Mouse (Mus musculus): ENCODE measurements around the gene Anks1b. TPM values are rescaled to one million over a fixed set of nuclear protein-coding genes. Genes with fewer than 3 reads are reported as not detected.

The Anks1b gene
- polyA plus RNA-seq, 1 experiment from 2014 or later: 0.71 TPM

GRCm38 (mm10) chr10:90960374-90960773 is 1087.1 kb downstream of the Anks1b start:
- H3K9ac ChIP-seq (ENCODE audit: low read depth, low read length): no peak overlapping the region
- H3K36me3 ChIP-seq (ENCODE audit: control insufficient read depth, insufficient read depth, low read length): no peaks in the 10 kb centered on the region
- no peak overlapping the region for H3K27ac ChIP-seq (ENCODE audit: low read length)
- 78% methylated on average over 7 of the region's 7 CpGs for WGBS
- H3K27me3 ChIP-seq (replicated peaks; ENCODE audit: control insufficient read depth, insufficient read depth, low read length): no peaks in the 10 kb centered on the region
- no peaks in the 10 kb centered on the region for H3K4me1 ChIP-seq (ENCODE audit: control insufficient read depth, insufficient read depth, low read length)
- no peaks in the 10 kb centered on the region for H3K9me3 ChIP-seq (ENCODE audit: control insufficient read depth, low read length)
- H3K4me3 ChIP-seq (ENCODE audit: low read length): no peak overlapping the region
- H3K4me2 ChIP-seq (ENCODE audit: low read depth, low read length): no peak overlapping the region
- ATAC-seq: no peak

- Histone ChIP-seq H3K4me1 (ENCODE audit: control insufficient read depth, insufficient read depth, low read length) (peaks cover 3% of the 10 kb centered on the region; the same call in 1 of the 2 replicates), H3K27ac (ENCODE audit: low read length) (no peak overlapping the region), H3K9me3 (ENCODE audit: control insufficient read depth, low read length) (no peaks in the 10 kb centered on the region), H3K4me3 (ENCODE audit: low read length) (no peak overlapping the region), H3K9ac (ENCODE audit: low read depth, low read length) (no peak overlapping the region), H3K36me3 (ENCODE audit: control insufficient read depth, insufficient read depth, low read length) (no peaks in the 10 kb centered on the region), H3K4me2 (ENCODE audit: low read depth, low read length) (no peak overlapping the region), H3K27me3 (replicated peaks; ENCODE audit: control insufficient read depth, insufficient read depth, low read length) (peaks cover 8% of the 10 kb centered on the region)
- WGBS: 23% methylated on average over 9 of the region's 9 CpGs
- 0 out of 2 replicates have a peak, but pooled peaks have one; percentile 39 for ATAC-seq
Measured at GRCm38 (mm10) chr10:90964511-90964910, 1091.2 kb downstream of the Anks1b start.

- no peak overlapping the region for H3K4me2 ChIP-seq (ENCODE audit: low read depth, low read length)
- H3K36me3 ChIP-seq (ENCODE audit: control insufficient read depth, insufficient read depth, low read length): no peaks in the 10 kb centered on the region
- H3K9ac ChIP-seq (ENCODE audit: low read depth, low read length): no peak overlapping the region
- H3K4me1 ChIP-seq (ENCODE audit: control insufficient read depth, insufficient read depth, low read length): peaks cover 8% of the 10 kb centered on the region
- no peak for ATAC-seq
- H3K27me3 ChIP-seq (replicated peaks; ENCODE audit: control insufficient read depth, insufficient read depth, low read length): peaks cover 9% of the 10 kb centered on the region
- 51% methylated on average over 14 of the region's 14 CpGs for WGBS
- no peak overlapping the region for H3K27ac ChIP-seq (ENCODE audit: low read length)
- H3K9me3 ChIP-seq (ENCODE audit: control insufficient read depth, low read length): no peaks in the 10 kb centered on the region
- H3K4me3 ChIP-seq (ENCODE audit: low read length): no peak overlapping the region
Measured at GRCm38 (mm10) chr10:90965671-90966315, 1092.5 kb downstream of the Anks1b start.

- H3K36me3 ChIP-seq (ENCODE audit: control insufficient read depth, insufficient read depth, low read length): no peaks in the 10 kb centered on the region
- ATAC-seq: no peak
- H3K4me2 ChIP-seq (ENCODE audit: low read depth, low read length): no peak overlapping the region
- H3K4me1 ChIP-seq (ENCODE audit: control insufficient read depth, insufficient read depth, low read length): peaks cover 8% of the 10 kb centered on the region
- no peak overlapping the region for H3K27ac ChIP-seq (ENCODE audit: low read length)
- no peaks in the 10 kb centered on the region for H3K9me3 ChIP-seq (ENCODE audit: control insufficient read depth, low read length)
- no peak overlapping the region for H3K9ac ChIP-seq (ENCODE audit: low read depth, low read length)
- WGBS: 21% methylated on average over 9 of the region's 9 CpGs
- H3K4me3 ChIP-seq (ENCODE audit: low read length): no peak overlapping the region
- H3K27me3 ChIP-seq (replicated peaks; ENCODE audit: control insufficient read depth, insufficient read depth, low read length): peaks cover 13% of the 10 kb centered on the region
Measured at GRCm38 (mm10) chr10:90966821-90967220, 1093.5 kb downstream of the Anks1b start.

- H3K4me3 ChIP-seq (ENCODE audit: low read length): no peak overlapping the region
- WGBS: 90% methylated on average over 10 of the region's 10 CpGs
- no peak overlapping the region for H3K27ac ChIP-seq (ENCODE audit: low read length)
- H3K36me3 ChIP-seq (ENCODE audit: control insufficient read depth, insufficient read depth, low read length): no peaks in the 10 kb centered on the region
- no peak overlapping the region for H3K9ac ChIP-seq (ENCODE audit: low read depth, low read length)
- H3K27me3 ChIP-seq (replicated peaks; ENCODE audit: control insufficient read depth, insufficient read depth, low read length): peaks cover 13% of the 10 kb centered on the region
- ATAC-seq: no peak
- H3K9me3 ChIP-seq (ENCODE audit: control insufficient read depth, low read length): no peaks in the 10 kb centered on the region
- peaks cover 8% of the 10 kb centered on the region for H3K4me1 ChIP-seq (ENCODE audit: control insufficient read depth, insufficient read depth, low read length)
- H3K4me2 ChIP-seq (ENCODE audit: low read depth, low read length): no peak overlapping the region
Measured at GRCm38 (mm10) chr10:90968247-90968646, 1094.9 kb downstream of the Anks1b start.

GRCm38 (mm10) chr10:90969355-90970174 is 1096.3 kb downstream of the Anks1b start:
- Histone ChIP-seq H3K27me3 (replicated peaks; ENCODE audit: control insufficient read depth, insufficient read depth, low read length) (peaks cover 13% of the 10 kb centered on the region), H3K4me1 (ENCODE audit: control insufficient read depth, insufficient read depth, low read length) (peaks cover 8% of the 10 kb centered on the region)
- WGBS: 2% methylated on average over 72 of the region's 72 CpGs

GRCm38 (mm10) chr10:90970560-90970959 is 1097.3 kb downstream of the Anks1b start:
- no peak overlapping the region for H3K4me3 ChIP-seq (ENCODE audit: low read length)
- peaks cover 13% of the 10 kb centered on the region for H3K27me3 ChIP-seq (replicated peaks; ENCODE audit: control insufficient read depth, insufficient read depth, low read length)
- no peaks in the 10 kb centered on the region for H3K9me3 ChIP-seq (ENCODE audit: control insufficient read depth, low read length)
- H3K4me1 ChIP-seq (ENCODE audit: control insufficient read depth, insufficient read depth, low read length): peaks cover 8% of the 10 kb centered on the region
- 38% methylated on average over 4 of the region's 4 CpGs for WGBS
- H3K27ac ChIP-seq (ENCODE audit: low read length): no peak overlapping the region
- ATAC-seq: no peak
- H3K4me2 ChIP-seq (ENCODE audit: low read depth, low read length): no peak overlapping the region
- H3K36me3 ChIP-seq (ENCODE audit: control insufficient read depth, insufficient read depth, low read length): no peaks in the 10 kb centered on the region
- no peak overlapping the region for H3K9ac ChIP-seq (ENCODE audit: low read depth, low read length)

More at GRCm38 (mm10) chr10:90969355-90970174, 1096.3 kb downstream of the Anks1b start:
- H3K4me3 ChIP-seq (ENCODE audit: low read length): peak overlapping the region; percentile 52
- H3K4me2 ChIP-seq (ENCODE audit: low read depth, low read length): peak overlapping the region; percentile 92
- peak overlapping the region; percentile 58 for H3K9ac ChIP-seq (ENCODE audit: low read depth, low read length)
- no peaks in the 10 kb centered on the region for H3K9me3 ChIP-seq (ENCODE audit: control insufficient read depth, low read length)
- peak; percentile 60 for ATAC-seq
- no peaks in the 10 kb centered on the region for H3K36me3 ChIP-seq (ENCODE audit: control insufficient read depth, insufficient read depth, low read length)
- H3K27ac ChIP-seq (ENCODE audit: low read length): no peak overlapping the region

- Histone ChIP-seq H3K4me2 (ENCODE audit: low read depth, low read length) (no peak overlapping the region), H3K4me1 (ENCODE audit: control insufficient read depth, insufficient read depth, low read length) (peaks cover 8% of the 10 kb centered on the region), H3K36me3 (ENCODE audit: control insufficient read depth, insufficient read depth, low read length) (no peaks in the 10 kb centered on the region), H3K27ac (ENCODE audit: low read length) (no peak overlapping the region), H3K9me3 (ENCODE audit: control insufficient read depth, low read length) (no peaks in the 10 kb centered on the region), H3K9ac (ENCODE audit: low read depth, low read length) (no peak overlapping the region), H3K4me3 (ENCODE audit: low read length) (no peak overlapping the region), H3K27me3 (replicated peaks; ENCODE audit: control insufficient read depth, insufficient read depth, low read length) (peaks cover 9% of the 10 kb centered on the region; the same call in 1 of the 2 replicates)
- ATAC-seq: no peak
- 71% methylated on average over 2 of the region's 2 CpGs for WGBS
Measured at GRCm38 (mm10) chr10:90974084-90974483, 1100.8 kb downstream of the Anks1b start.

GRCm38 (mm10) chr10:90974491-90974890 is 1101.2 kb downstream of the Anks1b start:
- H3K36me3 ChIP-seq (ENCODE audit: control insufficient read depth, insufficient read depth, low read length): no peaks in the 10 kb centered on the region
- WGBS: 72% methylated on average over 6 of the region's 6 CpGs
- H3K4me3 ChIP-seq (ENCODE audit: low read length): no peak overlapping the region
- H3K4me2 ChIP-seq (ENCODE audit: low read depth, low read length): no peak overlapping the region
- H3K27me3 ChIP-seq (replicated peaks; ENCODE audit: control insufficient read depth, insufficient read depth, low read length): peaks cover 5% of the 10 kb centered on the region; the same call in 1 of the 2 replicates
- no peak overlapping the region for H3K27ac ChIP-seq (ENCODE audit: low read length)
- no peak for ATAC-seq
- peaks cover 5% of the 10 kb centered on the region for H3K4me1 ChIP-seq (ENCODE audit: control insufficient read depth, insufficient read depth, low read length)
- no peaks in the 10 kb centered on the region for H3K9me3 ChIP-seq (ENCODE audit: control insufficient read depth, low read length)
- H3K9ac ChIP-seq (ENCODE audit: low read depth, low read length): no peak overlapping the region
